Comparison of ENCODE assay signal across 9 mouse cellular contexts in genomic region chr7:37343021-37343593, GRCm38 (mm10).
DNase-seq lines count a peak whose midpoint lies in the region; ATAC-seq lines count a peak whose summit lies in the region.
"Had no signal": no experiment of that assay in that cellular context is flagged by ENCODE, and none has a peak within 500 bp of the region (broad histone marks: within the 10 kb centered on the region; RNA-seq: fewer than 3 reads in every experiment).

No protein-coding gene starts in this region.

- peak overlapping the region; percentile 44 for H3K4me3 ChIP-seq in heart, embryonic 15.5 days
- peak overlapping the region; percentile 22 for H3K4me3 ChIP-seq in forebrain, embryonic 14.5 days (ENCODE audit: low read depth, low read length)
- no peak overlapping the region for H3K4me3 ChIP-seq in liver, embryonic 15.5 days (replicated peaks)

- no peaks in the 10 kb centered on the region for H3K36me3 ChIP-seq in heart, embryonic 15.5 days
- H3K36me3 ChIP-seq in forebrain, embryonic 14.5 days (ENCODE audit: control insufficient read depth, insufficient read depth, low read length): no peaks in the 10 kb centered on the region
- H3K36me3 ChIP-seq in liver, embryonic 15.5 days (replicated peaks): no peaks in the 10 kb centered on the region

- no peaks in the 10 kb centered on the region for H3K9me3 ChIP-seq in heart, embryonic 15.5 days (replicated peaks)
- H3K9me3 ChIP-seq in forebrain, embryonic 14.5 days (replicated peaks; ENCODE audit: control insufficient read depth, low read length): no peaks in the 10 kb centered on the region
- no peaks in the 10 kb centered on the region for H3K9me3 ChIP-seq in liver, embryonic 15.5 days (replicated peaks)

- no peak for ATAC-seq in heart, embryonic 15.5 days (replicated peaks; ENCODE audit: insufficient number of reproducible peaks, insufficient read depth, low FRiP score, low read depth)
- peak; percentile 43 for ATAC-seq in forebrain, embryonic 14.5 days
- ATAC-seq in liver, embryonic 15.5 days (ENCODE audit: insufficient read depth): no peak

- peaks cover 54% of the 10 kb centered on the region for H3K27me3 ChIP-seq in heart, embryonic 15.5 days
- no peaks in the 10 kb centered on the region for H3K27me3 ChIP-seq in forebrain, embryonic 14.5 days (replicated peaks; ENCODE audit: control insufficient read depth, insufficient read depth, low read length)
- H3K27me3 ChIP-seq in liver, embryonic 15.5 days: peaks cover 24% of the 10 kb centered on the region
- H3K27me3 ChIP-seq: CH12.LX had no signal

- peak overlapping the region; percentile 21; the same call in 1 of the 2 replicates for H3K9ac ChIP-seq in heart, embryonic 15.5 days
- peak overlapping the region; percentile 63 for H3K9ac ChIP-seq in forebrain, embryonic 14.5 days (ENCODE audit: low read length)
- H3K9ac ChIP-seq in liver, embryonic 15.5 days: no peak overlapping the region

- peaks cover 10% of the 10 kb centered on the region for H3K4me1 ChIP-seq in heart, embryonic 15.5 days (replicated peaks)
- peaks cover 23% of the 10 kb centered on the region for H3K4me1 ChIP-seq in forebrain, embryonic 14.5 days (ENCODE audit: control insufficient read depth, insufficient read depth, low read length)
- H3K4me1 ChIP-seq in liver, embryonic 15.5 days (replicated peaks): no peaks in the 10 kb centered on the region

- DNase-seq in heart, adult 9 months (ENCODE audit: low spot score in 2 of 2): no peak
- DNase-seq in cerebellum, adult 11-12 months: peak; percentile 65
- DNase-seq in forebrain, embryonic 14.5 days (ENCODE audit: low spot score): peak; percentile 64
- DNase-seq in thymus, postnatal 14 days: no peak
- no peak for DNase-seq in frontal cortex, postnatal 25 days (ENCODE audit: low spot score in 2 of 2)
- DNase-seq in spleen, postnatal 4 days (ENCODE audit: low spot score in 2 of 2): no peak

- 16% methylated on average over 23 of the region's 23 CpGs for WGBS in heart, embryonic 15.5 days
- WGBS in forebrain, embryonic 14.5 days: 10% methylated on average over 23 of the region's 23 CpGs
- WGBS in liver, embryonic 15.5 days (ENCODE audit: insufficient replicate concordance): 31% methylated on average over 23 of the region's 23 CpGs

- H3K27ac ChIP-seq in heart, embryonic 15.5 days: no peak overlapping the region
- H3K27ac ChIP-seq in forebrain, embryonic 14.5 days (ENCODE audit: low read depth, low read length): peak overlapping the region; percentile 33; the same call in 1 of the 2 replicates
- H3K27ac ChIP-seq in liver, embryonic 15.5 days (replicated peaks): no peak overlapping the region

- peak overlapping the region; percentile 74 for H3K4me2 ChIP-seq in heart, embryonic 15.5 days
- peak overlapping the region; percentile 67 for H3K4me2 ChIP-seq in forebrain, embryonic 14.5 days (ENCODE audit: low read length)
- peak overlapping the region; percentile 18 for H3K4me2 ChIP-seq in liver, embryonic 15.5 days

Comparison
In these comparisons a context has a peak if more than half of its experiments do, and no peak if none do; other contexts are left out.
1. H3K4me2 ChIP-seq: peak in every context shown above with its lines; median percentile 74 in heart, embryonic 15.5 days; 67 in forebrain, embryonic 14.5 days; 18 in liver, embryonic 15.5 days.
2. DNase-seq: peak in cerebellum, adult 11-12 months (single experiment) and forebrain, embryonic 14.5 days (single experiment); none in heart, adult 9 months (0 of 2), thymus, postnatal 14 days (single experiment), frontal cortex, postnatal 25 days (0 of 2) and spleen, postnatal 4 days (0 of 2).